Mouse (Mus musculus) E14TG2a.4 (cell line): ENCODE measurements at regions not wholly inside any gene's neighbourhood (a gene's known extent, or its start where the extent isn't known, plus 50 kb on each side); places are given as distances from the start of the nearest gene placed in this dataset.

ENCODE experiments used
- CTCF ChIP-seq: conservative IDR thresholded peaks from 2 replicates; pipeline ENCODE4 v1.5.1; 2014; ENCODE audit warnings: low read length
- NANOG ChIP-seq: IDR thresholded peaks from 2 replicates; pipeline ENCODE4 v1.6.1; 2014; ENCODE audit warnings: borderline replicate concordance, low read length, mixed read lengths

DNA sequence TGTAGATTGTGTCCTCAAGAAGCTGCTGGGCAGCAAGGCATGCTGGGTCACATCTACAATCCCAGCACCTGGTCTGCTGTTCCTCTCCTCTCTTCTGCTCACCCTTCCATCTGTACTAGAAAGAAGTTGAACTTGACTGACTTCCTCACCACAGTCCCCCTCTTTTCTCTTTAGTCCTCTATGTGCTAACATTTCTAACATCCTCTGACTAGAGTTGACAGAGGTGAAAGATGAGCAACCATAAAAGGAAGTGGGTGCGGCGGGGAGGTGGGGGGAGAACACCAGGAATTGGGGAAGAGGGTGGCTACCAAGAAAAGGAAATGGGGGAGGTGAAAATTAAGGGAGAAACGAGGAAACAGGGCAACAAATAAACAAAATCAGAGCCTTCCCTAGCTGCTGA, 319.3 kb downstream of the Insc start:
- no peak for TF ChIP-seq CTCF
- TF ChIP-seq NANOG = no peak
